Mouse (Mus musculus): ENCODE results near the gene Slc12a5.

GRCm38 (mm10) chr2:164942692-164943290, 17.8 kb upstream of the Slc12a5 start:
- TF ChIP-seq GATA1 (IDR thresholded peaks at IDR 0.05; ENCODE audit: low read length) (no peak), TAL1 (IDR thresholded peaks at IDR 0.05; ENCODE audit: low read length) (no peak)

All from erythroblast, embryonic 14.5 days (primary cell).